Mouse (Mus musculus) neural tube, embryonic 15.5 days (tissue): ENCODE results near the gene Nsd2. TPM values are rescaled to one million over a fixed set of nuclear protein-coding genes. Genes with fewer than 3 reads are reported as not detected.

ENCODE experiments used
- ATAC-seq: fragments of 200-750 bp; cut with Nextera tagmentation; 2 replicates; pipeline ENCODE4 v1.8.0; 2017; ENCODE audit warnings: mild to moderate bottlenecking, moderate TSS enrichment, moderate library complexity; ENCODE audit not compliant: low FRiP score
- H3K27ac ChIP-seq: fragments of 300-500 bp; sonication (generic); replicated peaks from 2 replicates; pipeline ENCODE4 v1.5.1; 2015; ENCODE audit warnings: mild to moderate bottlenecking, inconsistent platforms
- H3K27me3 ChIP-seq: fragments of 300-500 bp; sonication (generic); replicated peaks from 2 replicates; pipeline ENCODE4 v1.6.1; 2015; ENCODE audit warnings: inconsistent platforms
- H3K36me3 ChIP-seq: fragments of 300-500 bp; sonication (generic); 2 replicates; pipeline ENCODE4 v1.6.1; 2015; ENCODE audit warnings: inconsistent platforms
- H3K4me1 ChIP-seq: fragments of 300-500 bp; sonication (generic); 2 replicates; pipeline ENCODE4 v1.6.1; 2015; ENCODE audit warnings: inconsistent platforms
- H3K4me2 ChIP-seq: fragments of 300-500 bp; sonication (generic); 2 replicates; pipeline ENCODE4 v1.6.1; 2015; ENCODE audit warnings: inconsistent platforms, mild to moderate bottlenecking, moderate library complexity
- H3K4me3 ChIP-seq: fragments of 300-500 bp; sonication (generic); replicated peaks from 2 replicates; pipeline ENCODE4 v1.5.1; 2015; ENCODE audit warnings: mild to moderate bottlenecking, inconsistent platforms
- H3K9ac ChIP-seq: fragments of 300-500 bp; sonication (generic); replicated peaks from 2 replicates; pipeline ENCODE4 v1.6.1; 2015; ENCODE audit warnings: mild to moderate bottlenecking, inconsistent platforms
- H3K9me3 ChIP-seq: fragments of 300-500 bp; sonication (generic); replicated peaks from 2 replicates; pipeline ENCODE4 v1.6.1; 2016; ENCODE audit warnings: inconsistent platforms
- WGBS: fragments of 180-500 bp; shearing (Covaris S2); methylation state at CpG from one replicate; pipeline ENCODE4 v1.1.7; 2015; ENCODE audit warnings: mixed read lengths; 5-methylcytosine and 5-hydroxymethylcytosine counted together
- polyA plus RNA-seq: library from polyadenylated mRNA; unstranded; fragments of >200 nt; fragmentation: Nextera tagmentation; extraction: Ambion mirVana; gene quantifications from 2 replicates; pipeline ENCODE4 v1.2.1, GENCODE M21; 2015

Nsd2 gene
- polyA plus RNA-seq, 1 experiment from 2014 or later = 61.8 TPM

DNA sequence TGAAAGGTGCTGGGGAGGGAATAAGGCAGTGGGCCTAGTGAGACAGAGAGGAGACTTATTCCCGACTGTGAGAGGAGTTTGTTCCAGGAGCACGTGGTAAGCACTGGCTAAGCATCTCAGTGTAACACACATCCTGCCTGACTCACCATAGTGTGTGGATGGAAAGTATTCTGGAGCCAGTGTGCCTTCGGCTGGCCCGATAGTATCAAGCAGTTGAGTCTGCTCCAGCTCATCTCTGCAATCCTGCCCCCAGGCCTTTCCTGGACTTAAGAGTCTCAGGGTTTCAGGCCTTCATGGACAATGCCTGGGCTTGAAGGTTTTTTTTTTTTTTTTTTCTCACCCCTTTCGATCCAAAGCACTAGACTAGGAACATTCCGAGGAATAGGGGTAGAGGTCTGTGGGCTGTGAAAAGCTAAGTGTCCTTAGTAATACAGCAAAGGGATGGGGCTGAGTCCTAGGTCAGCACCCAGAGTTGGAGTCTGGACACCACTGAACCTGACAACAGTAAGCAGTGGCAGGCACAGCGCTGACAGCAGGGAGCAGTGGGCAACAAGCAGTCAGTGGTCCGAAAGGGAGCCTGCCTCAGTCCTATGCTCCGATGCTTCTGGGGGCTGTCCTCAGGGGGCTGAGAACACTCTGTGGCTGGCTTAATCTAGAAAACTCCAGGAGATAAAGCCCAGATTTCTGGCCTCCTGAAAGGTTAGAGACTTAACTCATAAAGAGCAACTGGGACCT is 1.2 kb upstream of the Nsd2 start:
- Histone ChIP-seq H3K9me3 (no peaks in the 10 kb centered on the region), H3K9ac (peak overlapping the region; percentile 85), H3K27me3 (no peaks in the 10 kb centered on the region), H3K4me2 (peak overlapping the region; percentile 82), H3K4me1 (peaks cover 34% of the 10 kb centered on the region), H3K27ac (peak overlapping the region; percentile 99), H3K4me3 (peak overlapping the region; percentile 97), H3K36me3 (no peaks in the 10 kb centered on the region)
- WGBS = 13% methylated on average over 9 of the region's 9 CpGs
- peak; percentile 35 for ATAC-seq

- Histone ChIP-seq H3K9ac (peak overlapping the region; percentile 100), H3K27me3 (no peaks in the 10 kb centered on the region), H3K9me3 (no peaks in the 10 kb centered on the region), H3K4me3 (peak overlapping the region; percentile 97), H3K4me1 (peaks cover 51% of the 10 kb centered on the region), H3K4me2 (peak overlapping the region; percentile 82), H3K36me3 (no peaks in the 10 kb centered on the region), H3K27ac (peak overlapping the region; percentile 99)
- 0% methylated on average over 70 of the region's 121 CpGs for WGBS
- peak; percentile 29 for ATAC-seq
Observed at GRCm38 (mm10) chr5:33820733-33821621, 452 bp downstream of the Nsd2 start.

GRCm38 (mm10) chr5:33821901-33822427 is 1.4 kb downstream of the Nsd2 start:
- no peak for ATAC-seq
- H3K4me3 ChIP-seq = peak overlapping the region; percentile 97
- no peaks in the 10 kb centered on the region for H3K27me3 ChIP-seq
- peaks cover 56% of the 10 kb centered on the region for H3K4me1 ChIP-seq
- peak overlapping the region; percentile 82 for H3K4me2 ChIP-seq
- H3K9ac ChIP-seq = peak overlapping the region; percentile 100
- no peak overlapping the region for H3K27ac ChIP-seq
- H3K36me3 ChIP-seq = no peaks in the 10 kb centered on the region
- WGBS = 39% methylated on average over 2 of the region's 2 CpGs
- H3K9me3 ChIP-seq = no peaks in the 10 kb centered on the region

DNA sequence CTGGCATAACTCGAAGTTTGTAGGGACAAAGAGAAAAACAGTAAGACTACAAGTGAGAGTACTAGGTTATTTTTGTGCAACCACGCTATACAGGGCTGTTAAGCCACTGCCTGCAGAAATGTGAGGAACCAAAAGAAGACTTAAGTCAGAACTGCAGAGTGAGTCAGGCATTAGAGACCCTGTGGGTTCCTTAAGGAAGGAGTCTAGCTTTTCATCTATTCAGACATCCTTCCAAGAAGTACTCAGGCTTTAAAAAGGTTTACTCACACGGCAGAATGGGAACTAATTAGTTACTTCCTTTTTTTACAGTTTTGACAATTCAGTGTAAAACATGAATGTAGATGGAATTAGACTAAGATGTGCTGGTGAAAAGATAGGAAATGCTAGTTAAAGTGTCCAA is 1.9 kb downstream of the Nsd2 start:
- Histone ChIP-seq H3K27me3 (no peaks in the 10 kb centered on the region), H3K36me3 (no peaks in the 10 kb centered on the region), H3K9me3 (no peaks in the 10 kb centered on the region), H3K4me2 (peak overlapping the region; percentile 82), H3K9ac (no peak overlapping the region), H3K4me3 (peak overlapping the region; percentile 97), H3K4me1 (peaks cover 56% of the 10 kb centered on the region), H3K27ac (no peak overlapping the region)
- no peak for ATAC-seq
- 19% methylated on average over 3 of the region's 3 CpGs for WGBS

- no peak overlapping the region for H3K9ac ChIP-seq
- no peak overlapping the region for H3K4me2 ChIP-seq
- H3K4me3 ChIP-seq = no peak overlapping the region
- no peaks in the 10 kb centered on the region for H3K36me3 ChIP-seq
- peaks cover 43% of the 10 kb centered on the region for H3K4me1 ChIP-seq
- H3K27ac ChIP-seq = no peak overlapping the region
- ATAC-seq = no peak
- no peaks in the 10 kb centered on the region for H3K9me3 ChIP-seq
- no peaks in the 10 kb centered on the region for H3K27me3 ChIP-seq
Observed at GRCm38 (mm10) chr5:33826001-33826400, 5.5 kb downstream of the Nsd2 start.

GRCm38 (mm10) chr5:33828107-33828506 is 7.6 kb downstream of the Nsd2 start:
- H3K9ac ChIP-seq = no peak overlapping the region
- H3K4me3 ChIP-seq = no peak overlapping the region
- H3K27me3 ChIP-seq = no peaks in the 10 kb centered on the region
- H3K4me1 ChIP-seq = peaks cover 30% of the 10 kb centered on the region
- H3K9me3 ChIP-seq = no peaks in the 10 kb centered on the region
- no peaks in the 10 kb centered on the region for H3K36me3 ChIP-seq
- no peak overlapping the region for H3K4me2 ChIP-seq
- ATAC-seq = no peak
- 80% methylated on average over 8 of the region's 8 CpGs for WGBS
- H3K27ac ChIP-seq = no peak overlapping the region

GRCm38 (mm10) chr5:33829958-33830357 is 9.4 kb downstream of the Nsd2 start:
- peaks cover 15% of the 10 kb centered on the region for H3K4me1 ChIP-seq
- H3K9ac ChIP-seq = no peak overlapping the region
- no peaks in the 10 kb centered on the region for H3K27me3 ChIP-seq
- H3K36me3 ChIP-seq = no peaks in the 10 kb centered on the region
- no peak overlapping the region for H3K4me2 ChIP-seq
- no peak overlapping the region for H3K4me3 ChIP-seq
- no peak overlapping the region for H3K27ac ChIP-seq
- ATAC-seq = no peak
- no peaks in the 10 kb centered on the region for H3K9me3 ChIP-seq
- WGBS = 95% methylated on average over 3 of the region's 3 CpGs

- Histone ChIP-seq H3K27ac (no peak overlapping the region), H3K4me3 (no peak overlapping the region), H3K4me1 (peaks cover 7% of the 10 kb centered on the region), H3K4me2 (no peak overlapping the region), H3K9me3 (no peaks in the 10 kb centered on the region), H3K27me3 (no peaks in the 10 kb centered on the region), H3K36me3 (no peaks in the 10 kb centered on the region), H3K9ac (no peak overlapping the region)
- no peak for ATAC-seq
- 63% methylated on average over 1 of the region's 1 CpGs for WGBS
Observed at GRCm38 (mm10) chr5:33830832-33831231, 10.3 kb downstream of the Nsd2 start.

- Histone ChIP-seq H3K4me3 (no peak overlapping the region), H3K27me3 (no peaks in the 10 kb centered on the region), H3K4me1 (no peaks in the 10 kb centered on the region), H3K4me2 (no peak overlapping the region), H3K36me3 (peaks cover 11% of the 10 kb centered on the region), H3K9me3 (no peaks in the 10 kb centered on the region), H3K9ac (no peak overlapping the region), H3K27ac (no peak overlapping the region)
- 89% methylated on average over 1 of the region's 1 CpGs for WGBS
- ATAC-seq = no peak
Observed at GRCm38 (mm10) chr5:33841331-33841730, 20.8 kb downstream of the Nsd2 start.

- no peaks in the 10 kb centered on the region for H3K27me3 ChIP-seq
- no peaks in the 10 kb centered on the region for H3K9me3 ChIP-seq
- 85% methylated on average over 4 of the region's 4 CpGs for WGBS
- no peaks in the 10 kb centered on the region for H3K4me1 ChIP-seq
- H3K36me3 ChIP-seq = peaks cover 13% of the 10 kb centered on the region
- H3K9ac ChIP-seq = no peak overlapping the region
- no peak overlapping the region for H3K4me3 ChIP-seq
- H3K4me2 ChIP-seq = no peak overlapping the region
- ATAC-seq = no peak
- no peak overlapping the region for H3K27ac ChIP-seq
Observed at GRCm38 (mm10) chr5:33842549-33842948, 22.0 kb downstream of the Nsd2 start.

DNA sequence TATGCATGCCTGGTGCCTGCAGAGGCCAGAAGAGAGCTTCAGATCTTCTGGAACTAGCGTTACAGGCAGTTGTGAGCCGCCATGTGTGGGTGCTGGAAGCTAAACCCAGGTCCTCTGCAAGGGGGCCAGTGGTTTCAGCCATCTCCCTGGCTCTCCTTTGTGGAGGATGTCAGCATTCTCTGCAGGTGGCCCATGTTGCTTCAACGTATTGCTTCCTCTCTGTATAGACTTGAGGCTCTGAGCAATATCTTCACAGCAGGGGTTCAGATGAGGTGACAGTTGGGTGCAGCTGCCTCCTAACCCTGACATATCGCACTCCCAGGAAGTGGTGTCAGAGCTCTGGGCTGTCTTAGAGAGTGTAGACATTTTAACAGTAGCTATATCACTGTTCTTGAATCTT is 30.9 kb downstream of the Nsd2 start:
- WGBS = 83% methylated on average over 4 of the region's 4 CpGs
- no peak overlapping the region for H3K27ac ChIP-seq
- H3K4me2 ChIP-seq = no peak overlapping the region
- no peak overlapping the region for H3K4me3 ChIP-seq
- no peak overlapping the region for H3K9ac ChIP-seq
- H3K4me1 ChIP-seq = no peaks in the 10 kb centered on the region
- H3K27me3 ChIP-seq = no peaks in the 10 kb centered on the region
- peaks cover 13% of the 10 kb centered on the region for H3K36me3 ChIP-seq
- H3K9me3 ChIP-seq = no peaks in the 10 kb centered on the region
- ATAC-seq = no peak

- Histone ChIP-seq H3K4me1 (no peaks in the 10 kb centered on the region), H3K27me3 (no peaks in the 10 kb centered on the region), H3K4me2 (no peak overlapping the region), H3K9ac (no peak overlapping the region), H3K4me3 (no peak overlapping the region), H3K27ac (no peak overlapping the region), H3K36me3 (peaks cover 24% of the 10 kb centered on the region), H3K9me3 (no peaks in the 10 kb centered on the region)
- whole genome bisulfite sequencing = 100% methylated on average over 1 of the region's 1 CpGs
- ATAC-seq = no peak
Observed at GRCm38 (mm10) chr5:33853086-33853485, 32.6 kb downstream of the Nsd2 start.
